Mouse (Mus musculus) erythroblast, embryonic 14.5 days (primary cell): ENCODE data around the gene Foxp1. TPM values are rescaled to one million over a fixed set of nuclear protein-coding genes. Genes with fewer than 3 reads are reported as not detected.

Source experiments
- H3K27me3 ChIP-seq: 2 replicates; pipeline ENCODE4 v1.6.1; 2012; ENCODE audit warnings: inconsistent platforms; ENCODE audit not compliant: control insufficient read depth
- H3K36me3 ChIP-seq: 2 replicates; pipeline ENCODE4 v1.6.1; 2012; ENCODE audit warnings: mild to moderate bottlenecking, inconsistent platforms; ENCODE audit not compliant: control insufficient read depth
- H3K4me1 ChIP-seq: 2 replicates; pipeline ENCODE4 v1.6.1; 2012; ENCODE audit warnings: inconsistent platforms; ENCODE audit not compliant: control insufficient read depth
- H3K4me3 ChIP-seq: replicated peaks from 2 replicates; pipeline ENCODE3; 2012; ENCODE audit warnings: moderate library complexity, mild to moderate bottlenecking, inconsistent platforms
- H3K9me3 ChIP-seq: 2 replicates; pipeline ENCODE4 v1.6.1; 2012; ENCODE audit warnings: low read length, inconsistent platforms, mixed read lengths; ENCODE audit not compliant: control insufficient read depth
- GATA1 ChIP-seq: IDR thresholded peaks from 2 replicates; pipeline ENCODE4 v1.6.1; 2012; ENCODE audit warnings: low read length, inconsistent platforms, mixed read lengths
- TAL1 ChIP-seq: IDR thresholded peaks from 3 replicates; pipeline ENCODE4 v1.6.1; 2012; ENCODE audit warnings: low read length, inconsistent platforms, mixed read lengths
- polyA plus RNA-seq: library from polyadenylated mRNA; stranded (reverse); fragments of >175 nt; gene quantifications from 2 replicates; pipeline ENCODE4 v1.2.3, GENCODE M21; 2012

Gene Foxp1
- polyA plus RNA-seq, 1 experiment, result 1.7 TPM

DNA sequence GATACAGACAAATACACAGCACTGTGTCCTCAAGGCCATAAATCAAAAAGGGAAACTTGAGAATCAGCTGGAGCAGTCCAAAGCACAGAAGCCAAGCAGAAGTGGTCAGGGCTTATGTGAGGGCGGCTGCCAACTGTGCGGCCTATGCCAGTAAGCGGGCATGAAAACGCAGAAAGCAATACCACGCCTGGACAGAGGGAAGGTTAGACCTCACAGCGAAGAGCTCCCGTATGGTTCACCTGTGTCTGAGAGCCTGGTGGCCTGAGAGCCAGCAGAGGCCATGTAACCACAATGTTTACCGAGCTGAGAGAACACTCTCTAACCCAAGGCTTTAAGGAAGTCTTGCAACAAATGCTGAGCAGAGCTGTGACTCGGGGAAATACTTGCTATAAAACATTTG lies 524.8 kb downstream of the Foxp1 start:
- Histone ChIP-seq H3K36me3 (peaks cover 3% of the 10 kb centered on the region; the same call in 1 of the 2 replicates), H3K27me3 (no peaks in the 10 kb centered on the region), H3K4me1 (no peaks in the 10 kb centered on the region), H3K9me3 (no peaks in the 10 kb centered on the region), H3K4me3 (no peak overlapping the region)
- TF ChIP-seq GATA1 (no peak), TAL1 (no peak)

DNA sequence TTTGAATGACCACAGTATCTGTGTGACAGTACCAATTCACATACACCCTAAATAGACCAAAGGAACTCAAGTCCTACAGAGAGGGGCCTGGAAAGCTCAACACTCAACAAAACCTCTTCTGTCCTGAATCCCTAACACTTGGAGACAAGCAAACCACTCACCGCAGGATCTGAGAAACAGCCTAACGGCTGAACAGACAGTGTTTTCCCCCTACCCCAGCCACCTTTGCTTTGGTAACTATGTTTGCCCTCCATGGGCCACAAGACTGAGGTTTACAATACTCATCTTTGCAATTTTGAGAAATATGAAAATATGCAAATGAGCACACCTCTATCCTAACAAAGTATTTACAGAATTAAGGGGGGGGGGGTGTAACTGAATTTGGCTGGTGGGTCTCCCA lies 525.7 kb downstream of the Foxp1 start:
- Histone ChIP-seq H3K27me3 (no peaks in the 10 kb centered on the region), H3K4me1 (no peaks in the 10 kb centered on the region)

DNA sequence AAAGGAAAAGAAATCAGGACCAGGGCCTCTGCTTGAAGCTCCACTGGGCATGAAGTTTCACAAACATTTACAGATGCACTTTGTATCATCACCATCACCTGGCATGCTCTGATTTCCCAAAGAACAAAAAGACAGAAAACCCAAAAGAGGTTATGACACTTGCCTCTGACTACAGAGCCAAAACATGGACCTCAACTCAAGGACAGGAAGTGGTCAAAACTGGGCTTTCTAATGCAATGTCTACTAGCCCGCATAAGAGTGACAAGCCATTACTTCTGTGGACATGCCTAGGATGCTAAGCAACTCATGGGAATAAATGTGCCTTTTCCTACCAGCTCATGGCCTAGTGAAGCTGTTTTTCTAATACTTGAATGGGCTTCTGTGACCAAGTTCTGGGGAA lies 526.2 kb downstream of the Foxp1 start:
- no peaks in the 10 kb centered on the region for H3K27me3 ChIP-seq
- no peaks in the 10 kb centered on the region for H3K4me1 ChIP-seq
- no peaks in the 10 kb centered on the region for H3K9me3 ChIP-seq
- TF ChIP-seq TAL1 (no peak), GATA1 (no peak)
- H3K4me3 ChIP-seq, result no peak overlapping the region
- no peaks in the 10 kb centered on the region; the same call in 1 of the 2 replicates for H3K36me3 ChIP-seq

More for the DNA sequence above, 525.7 kb downstream of the Foxp1 start:
- H3K36me3 ChIP-seq, result no peaks in the 10 kb centered on the region; the same call in 1 of the 2 replicates
- no peak for TF ChIP-seq TAL1
- no peak for TF ChIP-seq GATA1
- no peaks in the 10 kb centered on the region for H3K9me3 ChIP-seq
- no peak overlapping the region for H3K4me3 ChIP-seq

DNA sequence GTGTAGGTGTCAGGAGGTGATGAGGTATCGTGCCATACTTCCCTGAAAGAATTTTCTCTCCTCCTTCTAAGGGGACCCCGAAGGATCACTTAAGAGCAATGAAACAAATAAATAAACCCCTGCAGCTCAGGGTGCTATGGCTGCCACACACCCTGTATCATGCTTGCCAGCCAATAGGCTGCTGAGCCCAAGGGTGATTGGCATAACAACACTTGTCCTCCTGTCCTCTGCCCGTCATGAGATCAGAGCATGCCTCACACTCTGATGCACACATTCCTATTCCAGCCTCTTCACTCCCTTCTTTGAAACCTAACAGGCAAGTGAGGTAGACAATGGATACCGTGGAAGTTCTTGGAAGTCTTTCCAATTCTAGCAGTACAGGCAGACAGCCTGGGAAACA lies 526.8 kb downstream of the Foxp1 start:
- no peak overlapping the region for H3K4me3 ChIP-seq
- TF ChIP-seq GATA1 (no peak), TAL1 (no peak)

DNA sequence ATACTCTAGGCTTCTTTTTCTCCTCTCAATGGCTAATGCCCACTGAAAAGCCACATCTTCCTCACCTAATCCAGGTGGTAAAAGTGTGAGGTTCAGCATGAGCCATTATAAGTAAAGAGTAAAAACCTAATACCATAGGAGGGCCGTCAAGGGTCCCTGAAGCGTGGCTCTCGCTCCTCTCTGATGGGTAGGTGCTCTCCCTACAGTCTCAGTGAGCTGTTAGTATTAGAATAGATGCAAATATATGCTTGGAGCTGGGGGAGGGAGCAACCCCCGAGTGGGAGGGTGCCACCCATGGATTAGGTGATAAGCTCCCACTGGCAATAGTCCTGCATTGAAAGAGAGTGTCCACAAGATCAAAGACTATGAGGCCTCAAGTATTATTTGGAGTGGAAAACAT lies 527.6 kb downstream of the Foxp1 start:
- TF ChIP-seq TAL1, result no peak
- TF ChIP-seq GATA1, result no peak
- Histone ChIP-seq H3K36me3 (no peaks in the 10 kb centered on the region; the same call in 1 of the 2 replicates), H3K4me1 (no peaks in the 10 kb centered on the region)

More for the DNA sequence above, 526.8 kb downstream of the Foxp1 start:
- Histone ChIP-seq H3K9me3 (no peaks in the 10 kb centered on the region), H3K4me1 (no peaks in the 10 kb centered on the region), H3K36me3 (no peaks in the 10 kb centered on the region), H3K27me3 (no peaks in the 10 kb centered on the region)

DNA sequence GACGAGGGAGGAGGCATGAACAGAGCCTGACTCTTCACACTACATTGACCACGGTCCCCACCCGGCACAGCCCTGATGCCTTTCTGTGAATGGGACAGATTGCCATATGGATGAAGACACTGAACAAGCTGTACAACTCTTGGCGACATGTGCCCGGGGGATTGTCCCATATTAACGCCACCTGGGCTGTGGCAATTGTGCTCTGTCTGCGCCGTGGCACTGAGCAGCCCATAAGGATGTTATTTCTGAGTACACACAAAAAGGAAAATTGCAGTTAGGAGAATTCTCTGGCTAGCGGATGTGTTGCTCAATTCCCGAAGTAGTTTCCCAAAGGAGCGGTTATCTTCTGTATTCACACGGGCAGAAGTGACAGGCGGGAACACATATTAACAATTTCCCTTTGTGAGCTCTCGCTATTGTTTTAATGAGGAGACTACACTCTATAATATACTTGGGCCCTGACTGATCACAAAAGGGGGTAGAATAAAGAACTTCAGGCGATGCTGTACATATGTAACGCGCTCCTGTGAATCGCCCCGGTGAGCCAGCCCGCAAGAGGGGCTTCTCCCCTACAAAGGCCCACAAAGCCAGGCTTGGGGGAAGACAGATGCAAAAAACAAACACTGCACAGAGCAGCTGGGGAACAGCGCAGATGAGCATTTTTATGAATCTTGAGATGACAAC lies 528.3 kb downstream of the Foxp1 start:
- no peak for TF ChIP-seq GATA1
- TF ChIP-seq TAL1, result no peak
- H3K9me3 ChIP-seq, result no peaks in the 10 kb centered on the region
- no peak overlapping the region for H3K4me3 ChIP-seq
- no peaks in the 10 kb centered on the region for H3K27me3 ChIP-seq
- no peaks in the 10 kb centered on the region; the same call in 1 of the 2 replicates for H3K36me3 ChIP-seq
- no peaks in the 10 kb centered on the region for H3K4me1 ChIP-seq

More for the DNA sequence above, 527.6 kb downstream of the Foxp1 start:
- Histone ChIP-seq H3K4me3 (no peak overlapping the region), H3K27me3 (no peaks in the 10 kb centered on the region), H3K9me3 (no peaks in the 10 kb centered on the region)

DNA sequence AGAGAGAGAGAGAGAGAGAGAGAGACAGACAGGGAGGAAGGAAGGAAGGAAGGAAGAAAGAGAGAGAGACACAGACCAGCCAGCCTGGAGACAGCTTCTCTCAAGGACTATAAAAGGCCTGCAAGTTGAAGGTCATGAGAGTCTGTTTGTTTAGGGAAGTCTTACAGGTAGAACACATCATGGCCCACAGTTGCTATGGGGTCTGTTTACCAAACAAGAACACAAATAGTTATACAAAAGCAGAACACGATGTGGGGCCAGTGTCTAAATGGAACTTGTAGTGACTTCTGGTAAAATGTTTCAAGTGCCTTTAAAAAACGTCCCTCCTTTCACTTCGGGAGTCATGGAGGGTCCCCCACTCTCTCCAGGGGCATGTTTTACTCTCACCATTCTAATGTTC lies 529.3 kb downstream of the Foxp1 start:
- TF ChIP-seq GATA1 (no peak), TAL1 (no peak)
- no peak overlapping the region for H3K4me3 ChIP-seq
- H3K4me1 ChIP-seq, result no peaks in the 10 kb centered on the region
- no peaks in the 10 kb centered on the region; the same call in 1 of the 2 replicates for H3K36me3 ChIP-seq
- no peaks in the 10 kb centered on the region for H3K9me3 ChIP-seq
- no peaks in the 10 kb centered on the region for H3K27me3 ChIP-seq

DNA sequence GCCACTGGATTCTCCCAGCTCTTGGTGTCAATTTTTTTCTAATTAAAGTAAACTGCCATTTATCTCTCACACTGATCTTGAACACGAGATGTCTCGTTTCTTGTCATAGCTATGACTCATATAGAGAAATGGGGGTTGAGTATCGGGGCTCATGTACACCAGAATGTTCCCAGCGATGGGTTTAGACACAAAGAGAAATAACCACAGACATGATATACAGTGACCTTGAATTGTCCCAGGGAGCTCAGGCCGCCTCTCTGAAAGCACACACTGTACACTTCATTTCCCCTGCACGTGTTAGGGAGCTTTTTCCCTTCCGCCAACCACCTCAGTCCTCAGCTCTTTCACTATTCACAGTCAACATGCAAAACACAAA lies 529.8 kb downstream of the Foxp1 start:
- Histone ChIP-seq H3K27me3 (no peaks in the 10 kb centered on the region), H3K4me3 (no peak overlapping the region), H3K4me1 (no peaks in the 10 kb centered on the region), H3K9me3 (no peaks in the 10 kb centered on the region), H3K36me3 (no peaks in the 10 kb centered on the region; the same call in 1 of the 2 replicates)
- TF ChIP-seq TAL1 (no peak), GATA1 (no peak)

DNA sequence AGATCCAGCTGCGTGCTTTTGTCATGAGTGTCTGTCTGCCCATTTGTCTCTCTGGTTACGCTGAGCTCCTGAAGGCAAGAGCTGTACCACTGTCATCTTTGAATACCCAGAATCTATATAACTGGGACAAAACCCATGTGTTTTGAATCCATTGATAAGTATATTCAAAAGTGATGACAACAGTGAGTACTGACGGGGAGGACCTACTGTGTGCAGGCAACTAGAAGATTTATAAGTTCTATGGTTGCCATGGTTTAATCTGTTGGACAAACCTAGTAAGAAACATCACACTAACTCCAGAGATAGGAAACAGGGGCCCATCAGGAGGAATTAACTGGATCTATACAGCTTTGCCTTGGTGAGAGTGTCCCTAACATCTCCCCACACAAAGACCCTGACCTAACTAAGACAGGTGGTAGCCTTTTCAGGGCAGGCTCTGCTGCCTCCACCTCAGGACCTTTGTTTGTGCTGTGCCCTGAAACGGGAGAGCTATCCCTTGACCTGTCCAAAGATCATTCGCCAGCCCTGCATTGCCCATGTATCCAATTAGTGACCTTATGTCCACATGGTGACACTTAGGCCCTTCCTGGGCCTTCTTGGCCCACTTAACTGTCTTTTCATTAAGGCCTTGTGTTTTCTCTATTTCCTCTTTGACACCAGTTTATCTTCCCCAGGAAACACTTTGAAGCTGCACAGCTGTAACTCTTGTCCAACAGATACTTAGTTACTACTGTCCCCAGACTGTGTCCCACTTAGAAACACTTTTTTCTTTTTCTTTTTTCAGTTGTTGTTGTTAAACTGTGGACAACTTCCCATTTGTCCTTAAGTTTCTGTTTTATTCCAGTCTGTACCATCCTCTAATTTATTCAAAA lies 530.4 kb downstream of the Foxp1 start:
- TF ChIP-seq GATA1 (no peak), TAL1 (no peak)
- Histone ChIP-seq H3K4me3 (no peak overlapping the region), H3K9me3 (no peaks in the 10 kb centered on the region), H3K27me3 (no peaks in the 10 kb centered on the region), H3K4me1 (no peaks in the 10 kb centered on the region), H3K36me3 (no peaks in the 10 kb centered on the region; the same call in 1 of the 2 replicates)
